Mouse (Mus musculus): ENCODE measurements around the gene Klk1b3. TPM values are rescaled to one million over a fixed set of nuclear protein-coding genes. Genes with fewer than 3 reads are reported as not detected.
A peak's percentile ranks its signal among the peaks of the same experiment; 100 is the strongest.
"Not testable (repeated sequence)": the region's sequence is repeated elsewhere in the genome, so short reads cannot be mapped to it uniquely, and the experiment has no call there.

The Klk1b3 gene
- polyA plus RNA-seq, 1 experiment from 2014 or later: not detected

DNA sequence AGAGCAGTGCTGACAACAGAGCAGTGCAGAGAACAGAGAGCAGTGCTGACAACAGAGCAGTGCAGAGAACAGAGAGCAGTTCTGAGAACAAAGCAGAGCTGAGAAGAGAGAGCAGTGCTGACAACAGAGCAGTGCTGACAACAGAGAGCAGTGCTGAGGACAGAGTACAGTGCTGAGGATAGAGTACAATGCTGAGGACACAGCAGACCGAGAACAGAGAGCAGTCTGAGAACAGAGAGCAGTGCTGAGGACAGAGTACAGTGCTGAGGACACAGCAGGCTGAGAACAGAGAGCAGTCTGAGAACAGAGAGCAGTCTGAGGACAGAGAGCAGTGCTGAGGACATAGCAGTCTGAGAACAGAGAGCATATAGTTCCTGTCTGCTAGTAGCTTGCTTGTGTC is 42.7 kb downstream of the Klk1b3 start:
- Histone ChIP-seq H3K27ac (replicated peaks) (no peak overlapping the region), H3K36me3 (no peaks in the 10 kb centered on the region), H3K4me1 (peaks cover 7% of the 10 kb centered on the region), H3K27me3 (no peaks in the 10 kb centered on the region; the same call in 1 of the 2 replicates), H3K4me2 (replicated peaks) (no peak overlapping the region), H3K4me3 (no peak overlapping the region), H3K9ac (replicated peaks) (no peak overlapping the region), H3K9me3 (no peaks in the 10 kb centered on the region)
- no peak for ATAC-seq (replicated peaks)
- 70% methylated on average over 1 of the region's 1 CpGs for WGBS

DNA sequence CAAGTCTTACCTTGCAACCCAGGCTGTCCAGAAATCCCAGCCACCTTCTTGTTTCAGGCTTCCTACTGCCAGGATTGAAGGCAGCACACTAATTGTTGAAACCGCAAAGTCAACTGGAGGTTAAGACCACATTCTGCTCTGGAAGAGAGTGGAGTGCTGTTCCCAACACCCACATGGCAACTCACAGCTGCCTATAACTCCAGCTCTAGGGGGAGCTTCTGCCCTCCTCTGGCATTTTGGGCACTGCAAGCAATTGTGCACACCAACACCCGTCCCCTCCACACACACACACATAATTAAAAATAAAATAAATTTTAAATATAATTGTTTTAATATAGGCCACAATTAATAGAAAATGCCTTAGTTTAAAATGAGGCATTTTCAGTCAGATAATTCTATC is 43.2 kb downstream of the Klk1b3 start:
- Histone ChIP-seq H3K36me3 (no peaks in the 10 kb centered on the region), H3K9ac (replicated peaks) (no peak overlapping the region), H3K27ac (replicated peaks) (no peak overlapping the region), H3K4me1 (peaks cover 9% of the 10 kb centered on the region), H3K4me2 (replicated peaks) (no peak overlapping the region), H3K4me3 (no peak overlapping the region), H3K27me3 (no peaks in the 10 kb centered on the region; the same call in 1 of the 2 replicates), H3K9me3 (no peaks in the 10 kb centered on the region)
- no peak for ATAC-seq (replicated peaks)
- 71% methylated on average over 2 of the region's 2 CpGs for WGBS

- no peak overlapping the region for H3K4me2 ChIP-seq (replicated peaks)
- no peaks in the 10 kb centered on the region for H3K9me3 ChIP-seq
- WGBS: 48% methylated on average over 1 of the region's 1 CpGs
- no peak overlapping the region for H3K9ac ChIP-seq (replicated peaks)
- no peak overlapping the region for H3K27ac ChIP-seq (replicated peaks)
- H3K4me1 ChIP-seq: peaks cover 26% of the 10 kb centered on the region
- H3K4me3 ChIP-seq: no peak overlapping the region
- no peak for ATAC-seq (replicated peaks)
- no peaks in the 10 kb centered on the region; the same call in 1 of the 2 replicates for H3K27me3 ChIP-seq
- H3K36me3 ChIP-seq: peaks cover 7% of the 10 kb centered on the region; the same call in 1 of the 2 replicates
Observed at GRCm38 (mm10) chr7:44244080-44244479, 46.1 kb downstream of the Klk1b3 start.

DNA sequence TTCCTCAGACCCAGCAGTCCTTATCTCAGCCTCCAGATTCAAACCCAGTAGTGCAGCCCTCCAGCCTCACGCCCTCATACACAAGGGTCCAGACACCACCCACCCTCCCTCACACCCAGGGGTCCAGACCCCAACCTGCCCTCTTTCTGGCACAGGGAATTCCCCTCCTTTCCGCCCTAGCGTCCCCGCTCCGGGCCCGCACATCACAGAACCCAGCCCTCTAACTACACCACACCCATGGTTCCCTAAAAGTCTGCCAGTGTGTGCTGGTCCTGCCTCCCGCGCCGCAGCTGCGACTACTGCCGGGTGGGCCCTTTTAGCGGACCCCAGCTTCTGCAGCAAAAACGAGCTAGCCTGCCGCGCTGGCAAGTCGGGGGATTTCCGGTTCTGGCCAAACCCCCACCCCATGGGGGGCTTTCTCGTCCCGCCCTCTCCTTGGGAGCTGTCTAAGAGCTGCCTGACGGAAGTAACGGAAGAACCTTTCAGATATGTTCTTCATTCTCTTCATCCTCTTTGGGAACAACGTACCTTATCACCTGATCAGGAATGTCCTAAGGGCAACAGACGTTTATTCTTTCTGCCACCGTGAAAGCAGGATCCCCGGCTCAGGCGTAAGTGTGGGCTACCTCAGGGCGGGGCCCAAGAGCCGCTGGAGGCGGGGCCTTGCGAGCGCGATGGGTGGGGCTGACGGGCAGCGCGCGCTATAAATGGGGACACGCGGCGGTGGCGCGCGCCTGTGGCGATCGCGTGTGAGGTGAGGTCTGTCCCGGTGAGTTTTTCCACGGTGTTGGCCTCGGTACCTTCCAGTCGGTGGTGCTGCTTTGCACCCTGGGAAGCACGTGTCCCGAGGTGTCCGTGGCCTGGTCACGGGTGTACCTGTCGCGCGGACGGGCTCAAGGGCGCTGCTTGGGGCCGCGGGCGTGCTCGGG is 48.3 kb downstream of the Klk1b3 start, which contains the start of the genes 1700028J19Rik and 2410002F23Rik:
1700028J19Rik (minus strand) TSS at position 641 of the 929 bp plus-strand sequence.
2410002F23Rik (plus strand) TSS at position 668 of the 929 bp plus-strand sequence.
- Histone ChIP-seq H3K4me3 (peak within 1 kb of the TSS; percentile 94), H3K9ac (replicated peaks) (peak within 1 kb of the TSS; percentile 91), H3K9me3 (no peaks in the 10 kb centered on the region), H3K4me2 (replicated peaks) (peak within 1 kb of the TSS; percentile 69), H3K27ac (replicated peaks) (peak within 1 kb of the TSS; percentile 96), H3K36me3 (peaks cover 27% of the 10 kb centered on the region), H3K27me3 (no peaks in the 10 kb centered on the region; the same call in 1 of the 2 replicates), H3K4me1 (peaks cover 36% of the 10 kb centered on the region)
- ATAC-seq (replicated peaks): peak; percentile 86
- WGBS: under 1% methylated on average over 62 of the region's 62 CpGs

DNA sequence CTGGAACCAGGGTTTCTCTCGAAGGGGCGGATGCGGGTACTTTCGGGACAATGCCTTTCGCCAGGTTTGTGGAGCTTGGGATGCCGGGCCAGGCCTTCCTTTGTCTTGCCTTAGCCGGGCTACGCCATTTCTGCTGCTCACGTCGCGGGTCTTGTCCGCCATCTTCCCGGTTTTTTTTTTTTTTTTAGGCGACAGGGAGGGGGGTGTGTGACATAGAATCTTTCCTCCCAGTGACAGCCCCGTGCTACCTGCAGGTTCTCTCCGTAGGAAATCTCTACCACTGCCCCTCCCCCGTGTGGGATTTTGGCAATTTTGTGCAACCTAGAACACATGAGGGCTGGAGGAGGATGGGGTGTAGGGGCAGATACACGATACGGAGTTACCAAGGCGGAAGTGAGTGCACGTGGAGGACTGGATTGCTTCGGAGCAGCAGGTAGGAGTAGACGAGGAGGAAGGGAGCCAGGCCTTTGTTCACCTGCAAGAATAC is 49.0 kb downstream of the Klk1b3 start:
- Histone ChIP-seq H3K36me3 (peaks cover 29% of the 10 kb centered on the region), H3K4me2 (replicated peaks) (peak overlapping the region; percentile 69), H3K9me3 (no peaks in the 10 kb centered on the region), H3K4me1 (peaks cover 36% of the 10 kb centered on the region), H3K9ac (replicated peaks) (peak overlapping the region; percentile 91), H3K4me3 (peak overlapping the region; percentile 94), H3K27me3 (no peaks in the 10 kb centered on the region; the same call in 1 of the 2 replicates), H3K27ac (replicated peaks) (peak overlapping the region; percentile 96)
- peak; percentile 36 for ATAC-seq (replicated peaks)
- WGBS: under 1% methylated on average over 23 of the region's 23 CpGs

DNA sequence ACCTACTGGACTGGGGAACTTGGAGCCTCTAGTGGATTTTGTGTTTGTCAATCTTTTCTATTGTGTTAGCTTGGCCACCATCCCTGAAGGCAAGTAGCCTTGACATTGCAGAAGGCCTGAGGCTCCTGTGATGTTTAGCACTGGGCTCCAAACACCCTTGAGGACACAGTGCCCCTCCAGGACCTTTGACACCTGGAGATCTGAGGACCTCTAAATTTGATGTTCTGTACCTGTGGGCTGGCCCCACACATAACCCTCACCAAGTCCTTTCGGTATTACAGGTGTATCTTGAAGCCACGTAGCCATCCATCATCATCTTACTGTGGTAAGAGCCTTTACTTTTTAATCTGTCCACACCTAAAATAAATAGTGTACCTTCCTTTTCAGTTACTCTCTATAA is 50.0 kb downstream of the Klk1b3 start:
- Histone ChIP-seq H3K36me3 (peaks cover 38% of the 10 kb centered on the region), H3K4me2 (replicated peaks) (peak overlapping the region; percentile 69), H3K9me3 (no peaks in the 10 kb centered on the region), H3K4me1 (peaks cover 40% of the 10 kb centered on the region), H3K27me3 (no peaks in the 10 kb centered on the region; the same call in 1 of the 2 replicates), H3K9ac (replicated peaks) (peak overlapping the region; percentile 91), H3K27ac (replicated peaks) (no peak overlapping the region), H3K4me3 (peak overlapping the region; percentile 94)
- ATAC-seq (replicated peaks): no peak
- WGBS: 92% methylated on average over 2 of the region's 2 CpGs

- Histone ChIP-seq H3K4me2 (replicated peaks) (no peak overlapping the region), H3K9ac (replicated peaks) (no peak overlapping the region), H3K27me3 (no peaks in the 10 kb centered on the region), H3K27ac (replicated peaks) (no peak overlapping the region), H3K4me3 (no peak overlapping the region), H3K9me3 (no peaks in the 10 kb centered on the region), H3K36me3 (peaks cover 45% of the 10 kb centered on the region), H3K4me1 (peaks cover 40% of the 10 kb centered on the region)
- no peak for ATAC-seq (replicated peaks)
- WGBS: 93% methylated on average over 4 of the region's 4 CpGs
Observed at GRCm38 (mm10) chr7:44249248-44249647, 51.3 kb downstream of the Klk1b3 start.

GRCm38 (mm10) chr7:44250732-44251275 is 52.8 kb downstream of the Klk1b3 start:
- not testable (repeated sequence) for H3K4me3 ChIP-seq; H3K9me3 ChIP-seq; H3K27ac ChIP-seq (replicated peaks); ATAC-seq (replicated peaks); H3K27me3 ChIP-seq; H3K9ac ChIP-seq (replicated peaks); H3K4me2 ChIP-seq (replicated peaks)
- 88% methylated on average over 17 of the region's 17 CpGs for WGBS
- peaks cover 32% of the 10 kb centered on the region for H3K4me1 ChIP-seq
- peaks cover 49% of the 10 kb centered on the region for H3K36me3 ChIP-seq

Other genes starting within 250 kb of the Klk1b3 start
- not detected in 2 replicates for gene Klk1b8, start 247.5 kb upstream of the Klk1b3 start, polyA plus RNA-seq (2015; fragmentation: Nextera tagmentation; extraction: Ambion mirVana)
- not detected in 2 replicates for gene Klk1b1, start 231.4 kb upstream of the Klk1b3 start, polyA plus RNA-seq (2015; fragmentation: Nextera tagmentation; extraction: Ambion mirVana)
- not detected in 2 replicates for gene Klk1b9, start 222.1 kb upstream of the Klk1b3 start, polyA plus RNA-seq (2015; fragmentation: Nextera tagmentation; extraction: Ambion mirVana)
- gene Klk1b11, start 202.3 kb upstream of the Klk1b3 start, polyA plus RNA-seq (2015; fragmentation: Nextera tagmentation; extraction: Ambion mirVana): not detected in 2 replicates
- gene Klk1b26, start 186.0 kb upstream of the Klk1b3 start, polyA plus RNA-seq (2015; fragmentation: Nextera tagmentation; extraction: Ambion mirVana): not detected in 2 replicates
- not detected in 2 replicates for gene Klk1b27, start 145.9 kb upstream of the Klk1b3 start, polyA plus RNA-seq (2015; fragmentation: Nextera tagmentation; extraction: Ambion mirVana)
- gene Klk1b21, start 95.9 kb upstream of the Klk1b3 start, polyA plus RNA-seq (2015; fragmentation: Nextera tagmentation; extraction: Ambion mirVana): not detected in 2 replicates
- gene Klk1b22, start 85.5 kb upstream of the Klk1b3 start, polyA plus RNA-seq (2015; fragmentation: Nextera tagmentation; extraction: Ambion mirVana): not detected in 2 replicates
- not detected in 2 replicates for gene Klk1b16, start 61.4 kb upstream of the Klk1b3 start, polyA plus RNA-seq (2015; fragmentation: Nextera tagmentation; extraction: Ambion mirVana)
- gene Klk1b24, start 10.0 kb upstream of the Klk1b3 start, polyA plus RNA-seq (2015; fragmentation: Nextera tagmentation; extraction: Ambion mirVana): not detected in 2 replicates
- not detected in 2 replicates for gene Klk1b4, start 9.2 kb downstream of the Klk1b3 start, polyA plus RNA-seq (2015; fragmentation: Nextera tagmentation; extraction: Ambion mirVana)
- not detected in 2 replicates for gene Klk1b5, start 17.8 kb downstream of the Klk1b3 start, polyA plus RNA-seq (2015; fragmentation: Nextera tagmentation; extraction: Ambion mirVana)
- not detected in 2 replicates for gene Klk1, start 27.2 kb downstream of the Klk1b3 start, polyA plus RNA-seq (2015; fragmentation: Nextera tagmentation; extraction: Ambion mirVana)
- not detected in 2 replicates for gene Gm36864, start 38.0 kb downstream of the Klk1b3 start, polyA plus RNA-seq (2015; fragmentation: Nextera tagmentation; extraction: Ambion mirVana)
- 0.72 and 1.2 TPM in 2 replicates for gene 1700028J19Rik, start 48.5 kb downstream of the Klk1b3 start, polyA plus RNA-seq (2015; fragmentation: Nextera tagmentation; extraction: Ambion mirVana)
- gene 2410002F23Rik, start 48.5 kb downstream of the Klk1b3 start, polyA plus RNA-seq (2015; fragmentation: Nextera tagmentation; extraction: Ambion mirVana): 219 and 222 TPM in 2 replicates
- not detected in 2 replicates for gene Acp4, start 59.2 kb downstream of the Klk1b3 start, polyA plus RNA-seq (2015; fragmentation: Nextera tagmentation; extraction: Ambion mirVana)
- not detected in 2 replicates for gene Gm15517, start 63.3 kb downstream of the Klk1b3 start, polyA plus RNA-seq (2015; fragmentation: Nextera tagmentation; extraction: Ambion mirVana)
- 3.7 TPM in 2 replicates for gene Clec11a, start 108.7 kb downstream of the Klk1b3 start, polyA plus RNA-seq (2015; fragmentation: Nextera tagmentation; extraction: Ambion mirVana)
- gene Shank1, start 112.1 kb downstream of the Klk1b3 start, polyA plus RNA-seq (2015; fragmentation: Nextera tagmentation; extraction: Ambion mirVana): 22.0 and 24.2 TPM in 2 replicates
- 24.5 and 26.7 TPM in 2 replicates for gene Syt3, start 185.9 kb downstream of the Klk1b3 start, polyA plus RNA-seq (2015; fragmentation: Nextera tagmentation; extraction: Ambion mirVana)
- gene 1700008O03Rik, start 187.6 kb downstream of the Klk1b3 start, polyA plus RNA-seq (2015; fragmentation: Nextera tagmentation; extraction: Ambion mirVana): 1.1 and 1.4 TPM in 2 replicates
- 15.6 and 15.7 TPM in 2 replicates for gene Lrrc4b, start 230.8 kb downstream of the Klk1b3 start, polyA plus RNA-seq (2015; fragmentation: Nextera tagmentation; extraction: Ambion mirVana)

All from forebrain, embryonic 15.5 days (tissue).